Mouse (Mus musculus): ENCODE measurements around the gene Snx33. TPM values are rescaled to one million over a fixed set of nuclear protein-coding genes. Genes with fewer than 3 reads are reported as not detected.
A peak's percentile ranks its signal among the peaks of the same experiment; 100 is the strongest.
"Not testable (repeated sequence)": the region's sequence is repeated elsewhere in the genome, so short reads cannot be mapped to it uniquely, and the experiment has no call there.

Snx33 gene
- polyA plus RNA-seq, 1 experiment from 2014 or later, result 10.3 TPM

DNA sequence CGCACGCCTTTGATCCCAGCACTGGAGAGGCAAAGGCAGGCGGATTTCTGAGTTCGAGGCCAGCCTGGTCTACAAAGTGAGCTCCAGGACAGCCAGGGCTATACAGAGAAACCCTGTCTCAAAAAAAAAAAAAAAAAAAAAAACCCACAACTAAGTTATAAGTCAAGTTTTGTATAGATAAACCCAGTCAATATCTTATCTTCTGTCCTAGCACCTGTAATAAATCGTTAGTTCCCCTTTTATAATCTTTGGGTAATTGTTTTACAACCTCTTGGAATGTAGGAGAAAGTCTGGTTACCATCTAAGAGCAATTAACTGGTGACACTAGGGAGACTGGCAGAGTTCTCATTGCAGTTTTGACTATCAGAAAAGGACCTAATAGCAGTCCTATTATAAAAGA, 20.5 kb upstream of the Snx33 start:
- H3K27ac ChIP-seq (replicated peaks); H3K36me3 ChIP-seq; H3K27me3 ChIP-seq; H3K4me2 ChIP-seq (replicated peaks); ATAC-seq (ENCODE audit: insufficient number of reproducible peaks, low FRiP score, low TSS enrichment, low read depth); H3K9me3 ChIP-seq (replicated peaks); H3K4me3 ChIP-seq (replicated peaks); H3K9ac ChIP-seq: not testable (repeated sequence)
- 80% methylated on average over 5 of the region's 5 CpGs for WGBS
- peaks cover 11% of the 10 kb centered on the region for H3K4me1 ChIP-seq

- not testable (repeated sequence) for ATAC-seq (ENCODE audit: insufficient number of reproducible peaks, low FRiP score, low TSS enrichment, low read depth); H3K9me3 ChIP-seq (replicated peaks); H3K9ac ChIP-seq; H3K4me3 ChIP-seq (replicated peaks); H3K4me2 ChIP-seq (replicated peaks); H3K27me3 ChIP-seq; H3K36me3 ChIP-seq; H3K27ac ChIP-seq (replicated peaks)
- peaks cover 11% of the 10 kb centered on the region for H3K4me1 ChIP-seq
- 25% methylated on average over 3 of the region's 3 CpGs for WGBS
These were observed 19.3 kb upstream of the Snx33 start for GRCm38 (mm10) chr9:56947481-56947880.

DNA sequence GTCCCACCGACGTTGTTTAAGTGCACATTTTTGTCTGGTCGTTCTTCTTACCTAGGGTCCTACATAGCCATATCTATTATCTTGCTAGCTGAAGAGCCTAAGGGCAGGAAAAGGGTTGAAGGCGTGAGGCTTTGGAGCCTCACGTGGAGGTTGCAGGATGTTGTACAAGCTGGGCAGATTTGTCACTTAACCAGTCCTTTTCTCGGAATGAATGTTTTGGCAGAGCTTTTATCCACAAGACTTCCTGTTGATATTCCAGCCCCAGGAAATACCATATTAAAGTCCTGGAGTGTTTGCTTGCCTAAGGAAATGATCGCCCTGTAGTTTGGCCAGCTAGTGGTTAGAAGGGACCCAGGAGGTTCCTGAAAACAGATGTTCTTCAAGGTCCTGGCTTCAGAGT, 10.2 kb upstream of the Snx33 start:
- peak overlapping the region; percentile 79; the same call in 1 of the 2 replicates for H3K9ac ChIP-seq
- H3K27me3 ChIP-seq, result no peaks in the 10 kb centered on the region
- ATAC-seq (ENCODE audit: insufficient number of reproducible peaks, low FRiP score, low TSS enrichment, low read depth), result no peak
- H3K36me3 ChIP-seq, result no peaks in the 10 kb centered on the region
- H3K4me2 ChIP-seq (replicated peaks), result peak overlapping the region; percentile 75
- H3K27ac ChIP-seq (replicated peaks), result peak overlapping the region; percentile 94
- peak overlapping the region; percentile 86 for H3K4me3 ChIP-seq (replicated peaks)
- 1% methylated on average over 7 of the region's 7 CpGs for WGBS
- no peaks in the 10 kb centered on the region for H3K9me3 ChIP-seq (replicated peaks)
- peaks cover 9% of the 10 kb centered on the region for H3K4me1 ChIP-seq

DNA sequence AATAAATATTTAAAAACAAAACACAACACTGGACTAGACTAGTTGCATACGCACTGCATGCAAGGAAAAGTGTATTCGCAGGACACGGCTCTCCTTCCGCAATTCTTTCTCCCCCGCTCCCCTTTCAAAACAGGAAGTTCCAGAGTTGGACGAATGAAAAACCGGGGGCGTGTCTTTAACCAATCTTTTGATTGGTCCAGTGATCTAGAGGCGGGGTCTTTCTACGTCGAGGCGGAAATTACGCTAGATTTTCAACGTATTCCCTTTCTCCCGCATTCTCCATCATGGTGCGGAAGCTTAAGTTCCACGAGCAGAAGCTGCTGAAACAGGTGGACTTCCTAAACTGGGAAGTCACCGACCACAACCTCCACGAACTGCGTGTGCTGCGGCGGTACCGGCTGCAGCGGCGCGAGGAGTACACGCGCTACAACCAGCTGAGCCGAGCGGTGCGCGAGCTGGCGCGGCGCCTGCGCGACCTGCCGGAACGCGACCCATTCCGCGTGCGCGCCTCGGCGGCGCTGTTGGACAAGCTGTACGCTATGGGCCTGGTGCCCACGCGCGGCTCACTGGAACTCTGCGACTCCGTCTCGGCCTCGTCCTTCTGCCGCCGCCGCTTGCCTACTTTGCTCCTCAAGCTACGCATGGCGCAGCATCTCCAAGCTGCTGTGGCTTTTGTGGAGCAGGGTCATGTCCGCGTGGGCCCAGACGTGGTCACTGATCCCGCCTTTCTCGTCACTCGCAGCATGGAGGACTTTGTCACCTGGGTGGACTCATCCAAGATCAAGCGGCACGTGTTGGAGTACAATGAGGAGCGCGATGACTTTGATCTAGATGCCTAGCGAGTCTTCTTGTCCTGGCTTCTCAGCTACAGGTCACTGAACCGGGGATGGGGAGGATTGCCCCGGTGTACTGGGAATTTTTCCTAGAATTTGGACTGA, 9.3 kb upstream of the Snx33 start, which contains the start of gene Imp3:
TSS of gene Imp3 (plus strand) at position 253 of the 938 bp plus-strand sequence.
- Histone ChIP-seq H3K9ac (peak within 1 kb of the TSS; percentile 79), H3K9me3 (replicated peaks) (no peaks in the 10 kb centered on the region), H3K4me3 (replicated peaks) (peak within 1 kb of the TSS; percentile 86), H3K27ac (replicated peaks) (peak within 1 kb of the TSS; percentile 94), H3K4me2 (replicated peaks) (peak within 1 kb of the TSS; percentile 75), H3K4me1 (peaks cover 9% of the 10 kb centered on the region), H3K27me3 (no peaks in the 10 kb centered on the region), H3K36me3 (no peaks in the 10 kb centered on the region)
- ATAC-seq (ENCODE audit: insufficient number of reproducible peaks, low FRiP score, low TSS enrichment, low read depth), result peak; percentile 92
- under 1% methylated on average over 73 of the region's 73 CpGs for WGBS

GRCm38 (mm10) chr9:56936861-56937222, 8.7 kb upstream of the Snx33 start:
- Histone ChIP-seq H3K4me1 (peaks cover 9% of the 10 kb centered on the region), H3K27ac (replicated peaks) (peak overlapping the region; percentile 94; the same call in 1 of the 2 replicates), H3K36me3 (no peaks in the 10 kb centered on the region), H3K4me2 (replicated peaks) (peak overlapping the region; percentile 75), H3K9ac (no peak overlapping the region), H3K27me3 (no peaks in the 10 kb centered on the region), H3K4me3 (replicated peaks) (peak overlapping the region; percentile 86), H3K9me3 (replicated peaks) (no peaks in the 10 kb centered on the region)
- WGBS, result 19% methylated on average over 6 of the region's 6 CpGs
- ATAC-seq (ENCODE audit: insufficient number of reproducible peaks, low FRiP score, low TSS enrichment, low read depth), result no peak

- Histone ChIP-seq H3K27ac (replicated peaks) (no peak overlapping the region), H3K36me3 (no peaks in the 10 kb centered on the region), H3K4me1 (peaks cover 25% of the 10 kb centered on the region), H3K4me3 (replicated peaks) (no peak overlapping the region), H3K9ac (no peak overlapping the region), H3K9me3 (replicated peaks) (no peaks in the 10 kb centered on the region), H3K4me2 (replicated peaks) (no peak overlapping the region), H3K27me3 (no peaks in the 10 kb centered on the region)
- no peak for ATAC-seq (ENCODE audit: insufficient number of reproducible peaks, low FRiP score, low TSS enrichment, low read depth)
- 80% methylated on average over 1 of the region's 1 CpGs for WGBS
These were observed 2.4 kb upstream of the Snx33 start for GRCm38 (mm10) chr9:56930556-56930955.

GRCm38 (mm10) chr9:56929496-56929895, 1.3 kb upstream of the Snx33 start:
- 57% methylated on average over 4 of the region's 4 CpGs for WGBS
- Histone ChIP-seq H3K4me3 (replicated peaks) (no peak overlapping the region), H3K9me3 (replicated peaks) (no peaks in the 10 kb centered on the region), H3K9ac (no peak overlapping the region), H3K4me1 (peaks cover 35% of the 10 kb centered on the region), H3K27ac (replicated peaks) (no peak overlapping the region), H3K4me2 (replicated peaks) (no peak overlapping the region), H3K36me3 (no peaks in the 10 kb centered on the region), H3K27me3 (no peaks in the 10 kb centered on the region)
- ATAC-seq (ENCODE audit: insufficient number of reproducible peaks, low FRiP score, low TSS enrichment, low read depth), result no peak

GRCm38 (mm10) chr9:56927191-56928012, 769 bp downstream of the Snx33 start:
- under 1% methylated on average over 35 of the region's 35 CpGs for WGBS

GRCm38 (mm10) chr9:56926387-56926786, 1.8 kb downstream of the Snx33 start:
- WGBS, result 87% methylated on average over 10 of the region's 10 CpGs
- H3K36me3 ChIP-seq, result peaks cover 10% of the 10 kb centered on the region
- peak overlapping the region; percentile 76 for H3K4me3 ChIP-seq (replicated peaks)
- H3K9ac ChIP-seq, result peak overlapping the region; percentile 80; the same call in 1 of the 2 replicates
- H3K4me2 ChIP-seq (replicated peaks), result peak overlapping the region; percentile 84
- H3K27me3 ChIP-seq, result no peaks in the 10 kb centered on the region
- H3K4me1 ChIP-seq, result peaks cover 55% of the 10 kb centered on the region
- H3K9me3 ChIP-seq (replicated peaks), result no peaks in the 10 kb centered on the region
- H3K27ac ChIP-seq (replicated peaks), result 0 out of 2 replicates have a peak overlapping the region, but pooled peaks have one; percentile 44
- no peak for ATAC-seq (ENCODE audit: insufficient number of reproducible peaks, low FRiP score, low TSS enrichment, low read depth)

More at GRCm38 (mm10) chr9:56927191-56928012, 769 bp downstream of the Snx33 start:
- no peaks in the 10 kb centered on the region for H3K9me3 ChIP-seq (replicated peaks)
- H3K4me1 ChIP-seq, result peaks cover 55% of the 10 kb centered on the region
- H3K4me2 ChIP-seq (replicated peaks), result peak overlapping the region; percentile 84
- H3K9ac ChIP-seq, result peak overlapping the region; percentile 80
- no peaks in the 10 kb centered on the region; the same call in 1 of the 2 replicates for H3K36me3 ChIP-seq
- peak overlapping the region; percentile 76 for H3K4me3 ChIP-seq (replicated peaks)
- H3K27ac ChIP-seq (replicated peaks), result peak overlapping the region; percentile 98
- H3K27me3 ChIP-seq, result no peaks in the 10 kb centered on the region
- peak; percentile 19; the same call in 1 of the 2 replicates for ATAC-seq (ENCODE audit: insufficient number of reproducible peaks, low FRiP score, low TSS enrichment, low read depth)

DNA sequence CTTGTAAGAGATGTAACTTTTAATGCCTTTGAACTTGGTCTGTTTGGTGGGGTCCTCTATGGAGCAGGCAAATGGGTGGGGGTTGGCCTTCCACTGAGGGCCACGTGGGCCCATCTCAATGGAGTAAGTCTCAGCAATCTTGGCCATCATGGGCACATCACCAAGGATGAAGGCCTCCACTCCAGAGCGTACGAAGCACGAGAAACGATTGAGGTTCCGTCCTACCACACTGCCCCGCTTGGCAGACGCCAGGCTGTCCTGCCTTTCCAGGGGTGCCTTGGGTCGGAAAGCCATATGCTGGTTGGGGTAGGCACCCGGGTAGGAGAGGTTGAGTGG, 2.2 kb downstream of the Snx33 start:
- no peak for ATAC-seq (ENCODE audit: insufficient number of reproducible peaks, low FRiP score, low TSS enrichment, low read depth)
- peaks cover 13% of the 10 kb centered on the region for H3K36me3 ChIP-seq
- H3K27me3 ChIP-seq, result no peaks in the 10 kb centered on the region
- H3K4me3 ChIP-seq (replicated peaks), result peak overlapping the region; percentile 76; the same call in 1 of the 2 replicates
- peaks cover 55% of the 10 kb centered on the region for H3K4me1 ChIP-seq
- H3K4me2 ChIP-seq (replicated peaks), result peak overlapping the region; percentile 84
- H3K27ac ChIP-seq (replicated peaks), result no peak overlapping the region
- 94% methylated on average over 10 of the region's 10 CpGs for WGBS
- H3K9me3 ChIP-seq (replicated peaks), result no peaks in the 10 kb centered on the region
- H3K9ac ChIP-seq, result no peak overlapping the region

Data from embryonic facial prominence, embryonic 15.5 days (tissue).